Mouse (Mus musculus): Measurements from ENCODE around the gene Tlx2. TPM values are rescaled to one million over a fixed set of nuclear protein-coding genes. Genes with fewer than 3 reads are reported as not detected.

The Tlx2 gene
- polyA plus RNA-seq, 1 experiment from 2014 or later: not detected

GRCm38 (mm10) chr6:83069488-83070246, 426 bp downstream of the Tlx2 start:
- 1% methylated on average over 67 of the region's 69 CpGs for WGBS
- peak overlapping the region; percentile 2; the same call in 1 of the 2 replicates for H3K4me3 ChIP-seq
- H3K27ac ChIP-seq (replicated peaks): no peak overlapping the region
- H3K27me3 ChIP-seq: peaks cover 95% of the 10 kb centered on the region
- no peak overlapping the region; the same call in 1 of the 2 replicates for H3K4me2 ChIP-seq (replicated peaks)
- no peaks in the 10 kb centered on the region for H3K36me3 ChIP-seq
- peak; percentile 14; the same call in 1 of the 2 replicates for ATAC-seq (replicated peaks)
- no peaks in the 10 kb centered on the region for H3K9me3 ChIP-seq
- peaks cover 21% of the 10 kb centered on the region for H3K4me1 ChIP-seq
- no peak overlapping the region for H3K9ac ChIP-seq (replicated peaks)

- H3K4me3 ChIP-seq: peak overlapping the region; percentile 11; the same call in 1 of the 2 replicates
- peaks cover 21% of the 10 kb centered on the region for H3K4me1 ChIP-seq
- no peak overlapping the region for H3K4me2 ChIP-seq (replicated peaks)
- H3K9ac ChIP-seq (replicated peaks): no peak overlapping the region
- H3K36me3 ChIP-seq: no peaks in the 10 kb centered on the region
- no peaks in the 10 kb centered on the region for H3K9me3 ChIP-seq
- no peak overlapping the region for H3K27ac ChIP-seq (replicated peaks)
- WGBS: 1% methylated on average over 80 of the region's 81 CpGs
- ATAC-seq (replicated peaks): no peak
- H3K27me3 ChIP-seq: peaks cover 95% of the 10 kb centered on the region
These were observed 1.2 kb downstream of the Tlx2 start for GRCm38 (mm10) chr6:83068706-83069487.

- WGBS: under 1% methylated on average over 8 of the region's 8 CpGs
- H3K36me3 ChIP-seq: no peaks in the 10 kb centered on the region
- peaks cover 96% of the 10 kb centered on the region for H3K27me3 ChIP-seq
- no peaks in the 10 kb centered on the region for H3K9me3 ChIP-seq
- H3K4me2 ChIP-seq (replicated peaks): no peak overlapping the region
- no peak overlapping the region for H3K9ac ChIP-seq (replicated peaks)
- H3K4me1 ChIP-seq: peaks cover 21% of the 10 kb centered on the region
- H3K27ac ChIP-seq (replicated peaks): no peak overlapping the region
- H3K4me3 ChIP-seq: no peak overlapping the region
- no peak for ATAC-seq (replicated peaks)
These were observed 1.9 kb downstream of the Tlx2 start for GRCm38 (mm10) chr6:83068221-83068620.

- ATAC-seq (replicated peaks): no peak
- no peak overlapping the region for H3K4me3 ChIP-seq
- WGBS: 31% methylated on average over 6 of the region's 6 CpGs
- H3K36me3 ChIP-seq: no peaks in the 10 kb centered on the region
- no peak overlapping the region for H3K9ac ChIP-seq (replicated peaks)
- H3K4me2 ChIP-seq (replicated peaks): no peak overlapping the region
- peaks cover 97% of the 10 kb centered on the region for H3K27me3 ChIP-seq
- H3K4me1 ChIP-seq: peaks cover 20% of the 10 kb centered on the region
- H3K27ac ChIP-seq (replicated peaks): no peak overlapping the region
- no peaks in the 10 kb centered on the region for H3K9me3 ChIP-seq
These were observed 3.7 kb downstream of the Tlx2 start for GRCm38 (mm10) chr6:83066441-83066840.

- H3K27me3 ChIP-seq: peaks cover 97% of the 10 kb centered on the region
- ATAC-seq (replicated peaks): no peak
- H3K27ac ChIP-seq (replicated peaks): no peak overlapping the region
- H3K36me3 ChIP-seq: no peaks in the 10 kb centered on the region
- H3K4me1 ChIP-seq: peaks cover 16% of the 10 kb centered on the region
- H3K4me2 ChIP-seq (replicated peaks): no peak overlapping the region
- H3K9ac ChIP-seq (replicated peaks): no peak overlapping the region
- no peak overlapping the region for H3K4me3 ChIP-seq
- H3K9me3 ChIP-seq: no peaks in the 10 kb centered on the region
- 30% methylated on average over 8 of the region's 8 CpGs for WGBS
These were observed 4.1 kb downstream of the Tlx2 start for GRCm38 (mm10) chr6:83065995-83066394.

GRCm38 (mm10) chr6:83058725-83059124, 11.4 kb downstream of the Tlx2 start:
- Histone ChIP-seq H3K4me3 (no peak overlapping the region), H3K4me2 (replicated peaks) (no peak overlapping the region), H3K27me3 (peaks cover 33% of the 10 kb centered on the region), H3K27ac (replicated peaks) (no peak overlapping the region), H3K4me1 (peaks cover 15% of the 10 kb centered on the region), H3K36me3 (peaks cover 14% of the 10 kb centered on the region), H3K9me3 (no peaks in the 10 kb centered on the region), H3K9ac (replicated peaks) (no peak overlapping the region)
- no peak for ATAC-seq (replicated peaks)
- 84% methylated on average over 2 of the region's 2 CpGs for WGBS

- Histone ChIP-seq H3K4me1 (peaks cover 24% of the 10 kb centered on the region), H3K4me2 (replicated peaks) (no peak within 1 kb of the TSS), H3K27me3 (peaks cover 23% of the 10 kb centered on the region), H3K36me3 (peaks cover 14% of the 10 kb centered on the region), H3K27ac (replicated peaks) (no peak within 1 kb of the TSS), H3K9ac (replicated peaks) (no peak within 1 kb of the TSS), H3K4me3 (no peak within 1 kb of the TSS), H3K9me3 (no peaks in the 10 kb centered on the region)
- no peak for ATAC-seq (replicated peaks)
- 40% methylated on average over 3 of the region's 3 CpGs for WGBS
These were observed 12.3 kb downstream of the Tlx2 start, which contains the start of gene Dqx1 for GRCm38 (mm10) chr6:83057790-83058189. TSS of gene Dqx1 (plus strand) at chr6:83057844.

- Histone ChIP-seq H3K4me3 (peak within 1 kb of the TSS; percentile 75), H3K9me3 (no peaks in the 10 kb centered on the region), H3K4me1 (peaks cover 29% of the 10 kb centered on the region), H3K4me2 (replicated peaks) (peak within 1 kb of the TSS; percentile 71), H3K27ac (replicated peaks) (peak within 1 kb of the TSS; percentile 85), H3K27me3 (no peaks in the 10 kb centered on the region), H3K9ac (replicated peaks) (peak within 1 kb of the TSS; percentile 89), H3K36me3 (peaks cover 25% of the 10 kb centered on the region)
- ATAC-seq (replicated peaks): peak; percentile 21
- WGBS: under 1% methylated on average over 50 of the region's 50 CpGs
These were observed 15.1 kb downstream of the Tlx2 start, which contains the start of gene Htra2 for GRCm38 (mm10) chr6:83054871-83055431. TSS of gene Htra2 (minus strand) at chr6:83055273.

GRCm38 (mm10) chr6:83054074-83054851, 15.8 kb downstream of the Tlx2 start, which contains the start of gene Aup1:
TSS of gene Aup1 (plus strand) at chr6:83054521.
- Histone ChIP-seq H3K9me3 (no peaks in the 10 kb centered on the region), H3K36me3 (peaks cover 25% of the 10 kb centered on the region), H3K27me3 (no peaks in the 10 kb centered on the region), H3K9ac (replicated peaks) (peak within 1 kb of the TSS; percentile 89), H3K4me2 (replicated peaks) (peak within 1 kb of the TSS; percentile 71), H3K4me3 (peak within 1 kb of the TSS; percentile 75), H3K27ac (replicated peaks) (peak within 1 kb of the TSS; percentile 85), H3K4me1 (peaks cover 29% of the 10 kb centered on the region)
- WGBS: under 1% methylated on average over 64 of the region's 64 CpGs
- peak; percentile 98 for ATAC-seq (replicated peaks)

- WGBS: 3% methylated on average over 26 of the region's 26 CpGs
- H3K4me3 ChIP-seq: peak overlapping the region; percentile 75
- H3K9me3 ChIP-seq: no peaks in the 10 kb centered on the region
- peaks cover 25% of the 10 kb centered on the region for H3K36me3 ChIP-seq
- peaks cover 29% of the 10 kb centered on the region for H3K4me1 ChIP-seq
- peak overlapping the region; percentile 71 for H3K4me2 ChIP-seq (replicated peaks)
- peak overlapping the region; percentile 89 for H3K9ac ChIP-seq (replicated peaks)
- no peaks in the 10 kb centered on the region for H3K27me3 ChIP-seq
- peak; percentile 1; the same call in 1 of the 2 replicates for ATAC-seq (replicated peaks)
- H3K27ac ChIP-seq (replicated peaks): peak overlapping the region; percentile 85
These were observed 16.7 kb downstream of the Tlx2 start for GRCm38 (mm10) chr6:83053136-83053960.

- H3K36me3 ChIP-seq: peaks cover 11% of the 10 kb centered on the region; the same call in 1 of the 2 replicates
- H3K9me3 ChIP-seq: no peaks in the 10 kb centered on the region
- H3K27ac ChIP-seq (replicated peaks): no peak overlapping the region
- 75% methylated on average over 10 of the region's 10 CpGs for WGBS
- H3K27me3 ChIP-seq: no peaks in the 10 kb centered on the region
- H3K4me1 ChIP-seq: peaks cover 15% of the 10 kb centered on the region
- ATAC-seq (replicated peaks): no peak
- no peak overlapping the region for H3K4me3 ChIP-seq
- no peak overlapping the region for H3K9ac ChIP-seq (replicated peaks)
- no peak overlapping the region for H3K4me2 ChIP-seq (replicated peaks)
These were observed 20.7 kb downstream of the Tlx2 start for GRCm38 (mm10) chr6:83049367-83049766.

Measured in forebrain, embryonic 15.5 days (tissue).